Mouse (Mus musculus): ENCODE measurements around the gene Calcoco2. TPM values are rescaled to one million over a fixed set of nuclear protein-coding genes. Genes with fewer than 3 reads are reported as not detected.
"Not testable (repeated sequence)": the region's sequence is repeated elsewhere in the genome, so short reads cannot be mapped to it uniquely, and the experiment has no call there.

The Calcoco2 gene
- polyA plus RNA-seq, 1 experiment from 2014 or later = not detected

- Histone ChIP-seq H3K36me3 (ENCODE audit: control insufficient read depth, insufficient read depth) (no peaks in the 10 kb centered on the region), H3K27me3 (replicated peaks; ENCODE audit: control insufficient read depth, insufficient read depth, low read length) (no peaks in the 10 kb centered on the region), H3K4me1 (replicated peaks; ENCODE audit: control insufficient read depth, insufficient read depth, low read length) (no peaks in the 10 kb centered on the region), H3K4me3 (ENCODE audit: low read depth, low read length) (no peak overlapping the region), H3K9me3 (ENCODE audit: control insufficient read depth) (no peaks in the 10 kb centered on the region), H3K9ac (ENCODE audit: low read depth, low read length) (no peak overlapping the region), H3K4me2 (replicated peaks; ENCODE audit: low read depth) (no peak overlapping the region), H3K27ac (ENCODE audit: low read depth, low read length) (no peak overlapping the region)
- no peak for ATAC-seq
- 56% methylated on average over 3 of the region's 3 CpGs for WGBS
- TF ChIP-seq CTCF (IDR thresholded peaks at IDR 0.05; ENCODE audit: low read depth) = no peak
Measured at GRCm38 (mm10) chr11:96116116-96116515, 4.4 kb upstream of the Calcoco2 start.

- Histone ChIP-seq H3K9me3 (ENCODE audit: control insufficient read depth) (no peaks in the 10 kb centered on the region), H3K9ac (ENCODE audit: low read depth, low read length) (no peak overlapping the region), H3K36me3 (ENCODE audit: control insufficient read depth, insufficient read depth) (no peaks in the 10 kb centered on the region), H3K27me3 (replicated peaks; ENCODE audit: control insufficient read depth, insufficient read depth, low read length) (no peaks in the 10 kb centered on the region), H3K4me3 (ENCODE audit: low read depth, low read length) (no peak overlapping the region), H3K4me1 (replicated peaks; ENCODE audit: control insufficient read depth, insufficient read depth, low read length) (no peaks in the 10 kb centered on the region), H3K4me2 (replicated peaks; ENCODE audit: low read depth) (no peak overlapping the region), H3K27ac (ENCODE audit: low read depth, low read length) (no peak overlapping the region)
- TF ChIP-seq CTCF (IDR thresholded peaks at IDR 0.05; ENCODE audit: low read depth) = no peak
- ATAC-seq = no peak
- WGBS = 93% methylated on average over 6 of the region's 6 CpGs
Measured at GRCm38 (mm10) chr11:96115416-96115815, 3.7 kb upstream of the Calcoco2 start.

GRCm38 (mm10) chr11:96114077-96114476 is 2.3 kb upstream of the Calcoco2 start:
- no peaks in the 10 kb centered on the region for H3K27me3 ChIP-seq (replicated peaks; ENCODE audit: control insufficient read depth, insufficient read depth, low read length)
- H3K4me1 ChIP-seq (replicated peaks; ENCODE audit: control insufficient read depth, insufficient read depth, low read length) = no peaks in the 10 kb centered on the region
- no peaks in the 10 kb centered on the region for H3K9me3 ChIP-seq (ENCODE audit: control insufficient read depth)
- ATAC-seq = no peak
- H3K4me3 ChIP-seq (ENCODE audit: low read depth, low read length) = no peak overlapping the region
- no peak overlapping the region for H3K27ac ChIP-seq (ENCODE audit: low read depth, low read length)
- no peak for TF ChIP-seq CTCF (IDR thresholded peaks at IDR 0.05; ENCODE audit: low read depth)
- no peaks in the 10 kb centered on the region for H3K36me3 ChIP-seq (ENCODE audit: control insufficient read depth, insufficient read depth)
- H3K4me2 ChIP-seq (replicated peaks; ENCODE audit: low read depth) = no peak overlapping the region
- H3K9ac ChIP-seq (ENCODE audit: low read depth, low read length) = no peak overlapping the region
- 55% methylated on average over 2 of the region's 2 CpGs for WGBS

GRCm38 (mm10) chr11:96110950-96111349 is 814 bp downstream of the Calcoco2 start:
- H3K9me3 ChIP-seq (ENCODE audit: control insufficient read depth); H3K4me3 ChIP-seq (ENCODE audit: low read depth, low read length); H3K36me3 ChIP-seq (ENCODE audit: control insufficient read depth, insufficient read depth); H3K4me1 ChIP-seq (replicated peaks; ENCODE audit: control insufficient read depth, insufficient read depth, low read length); H3K4me2 ChIP-seq (replicated peaks; ENCODE audit: low read depth); H3K27ac ChIP-seq (ENCODE audit: low read depth, low read length); ATAC-seq; H3K27me3 ChIP-seq (replicated peaks; ENCODE audit: control insufficient read depth, insufficient read depth, low read length); H3K9ac ChIP-seq (ENCODE audit: low read depth, low read length): not testable (repeated sequence)
- 66% methylated on average over 2 of the region's 2 CpGs for WGBS
- peak; percentile 43 for TF ChIP-seq CTCF (IDR thresholded peaks at IDR 0.05; ENCODE audit: low read depth)

GRCm38 (mm10) chr11:96108376-96108775 is 3.4 kb downstream of the Calcoco2 start:
- no peaks in the 10 kb centered on the region for H3K36me3 ChIP-seq (ENCODE audit: control insufficient read depth, insufficient read depth)
- H3K27me3 ChIP-seq (replicated peaks; ENCODE audit: control insufficient read depth, insufficient read depth, low read length) = no peaks in the 10 kb centered on the region
- ATAC-seq = no peak
- H3K9ac ChIP-seq (ENCODE audit: low read depth, low read length) = no peak overlapping the region
- H3K9me3 ChIP-seq (ENCODE audit: control insufficient read depth) = no peaks in the 10 kb centered on the region
- no peaks in the 10 kb centered on the region for H3K4me1 ChIP-seq (replicated peaks; ENCODE audit: control insufficient read depth, insufficient read depth, low read length)
- H3K4me3 ChIP-seq (ENCODE audit: low read depth, low read length) = no peak overlapping the region
- H3K4me2 ChIP-seq (replicated peaks; ENCODE audit: low read depth) = no peak overlapping the region
- no peak overlapping the region for H3K27ac ChIP-seq (ENCODE audit: low read depth, low read length)
- TF ChIP-seq CTCF (IDR thresholded peaks at IDR 0.05; ENCODE audit: low read depth) = no peak
- WGBS = 66% methylated on average over 1 of the region's 1 CpGs

- Histone ChIP-seq H3K9me3 (ENCODE audit: control insufficient read depth) (no peaks in the 10 kb centered on the region), H3K4me3 (ENCODE audit: low read depth, low read length) (no peak overlapping the region), H3K27me3 (replicated peaks; ENCODE audit: control insufficient read depth, insufficient read depth, low read length) (no peaks in the 10 kb centered on the region), H3K4me1 (replicated peaks; ENCODE audit: control insufficient read depth, insufficient read depth, low read length) (no peaks in the 10 kb centered on the region), H3K36me3 (ENCODE audit: control insufficient read depth, insufficient read depth) (no peaks in the 10 kb centered on the region), H3K9ac (ENCODE audit: low read depth, low read length) (no peak overlapping the region), H3K4me2 (replicated peaks; ENCODE audit: low read depth) (no peak overlapping the region), H3K27ac (ENCODE audit: low read depth, low read length) (no peak overlapping the region)
- 0 out of 2 replicates have a peak, but pooled peaks have one; percentile 32 for ATAC-seq
- peak; percentile 98 for TF ChIP-seq CTCF (IDR thresholded peaks at IDR 0.05; ENCODE audit: low read depth)
- 7% methylated on average over 3 of the region's 3 CpGs for WGBS
Measured at GRCm38 (mm10) chr11:96093361-96093760, 18.4 kb downstream of the Calcoco2 start.

Data from intestine, postnatal 0 days (tissue).